Mouse (Mus musculus): Measurements from ENCODE around the gene Napsa. TPM values are rescaled to one million over a fixed set of nuclear protein-coding genes. Genes with fewer than 3 reads are reported as not detected.

Gene Napsa
- polyA plus RNA-seq, 1 experiment from 2014 or later: 4.7 TPM

GRCm38 (mm10) chr7:44614041-44614688, 42.0 kb downstream of the Napsa start:
- ATAC-seq (ENCODE audit: insufficient read depth) (0 out of 2 replicates have a peak, but pooled peaks have one; percentile 47), DNase-seq (peak; percentile 64)
- H3K4me2 ChIP-seq: peak overlapping the region; percentile 29
- no peaks in the 10 kb centered on the region; the same call in 1 of the 2 replicates for H3K4me1 ChIP-seq (ENCODE audit: insufficient read depth)
- no peaks in the 10 kb centered on the region for H3K9me3 ChIP-seq (ENCODE audit: low read depth, low read length)
- no peak overlapping the region for H3K9ac ChIP-seq
- 7% methylated on average over 20 of the region's 20 CpGs for WGBS
- peaks cover 10% of the 10 kb centered on the region; the same call in 1 of the 2 replicates for H3K27me3 ChIP-seq (ENCODE audit: insufficient read depth, low read length)
- no peak overlapping the region for H3K27ac ChIP-seq (ENCODE audit: low read depth)
- no peaks in the 10 kb centered on the region for H3K36me3 ChIP-seq (ENCODE audit: insufficient read depth)
- no peak overlapping the region for H3K4me3 ChIP-seq (ENCODE audit: low read depth, low read length)
- TF ChIP-seq CTCF (IDR thresholded peaks at IDR 0.05; ENCODE audit: low read depth): no peak

- Histone ChIP-seq H3K27me3 (ENCODE audit: insufficient read depth, low read length) (peaks cover 10% of the 10 kb centered on the region; the same call in 1 of the 2 replicates), H3K36me3 (ENCODE audit: insufficient read depth) (no peaks in the 10 kb centered on the region), H3K4me1 (ENCODE audit: insufficient read depth) (no peaks in the 10 kb centered on the region; the same call in 1 of the 2 replicates), H3K4me2 (no peak overlapping the region), H3K9me3 (ENCODE audit: low read depth, low read length) (no peaks in the 10 kb centered on the region), H3K4me3 (ENCODE audit: low read depth, low read length) (no peak overlapping the region), H3K27ac (ENCODE audit: low read depth) (no peak overlapping the region), H3K9ac (no peak overlapping the region)
- ATAC-seq (ENCODE audit: insufficient read depth) (no peak), DNase-seq (no peak)
- 14% methylated on average over 10 of the region's 10 CpGs for WGBS
- no peak for TF ChIP-seq CTCF (IDR thresholded peaks at IDR 0.05; ENCODE audit: low read depth)
Measured at GRCm38 (mm10) chr7:44615309-44615708, 43.1 kb downstream of the Napsa start.

- TF ChIP-seq CTCF (IDR thresholded peaks at IDR 0.05; ENCODE audit: low read depth): no peak
- no peak overlapping the region for H3K4me2 ChIP-seq
- DNase-seq (no peak), ATAC-seq (ENCODE audit: insufficient read depth) (no peak)
- peaks cover 10% of the 10 kb centered on the region; the same call in 1 of the 2 replicates for H3K27me3 ChIP-seq (ENCODE audit: insufficient read depth, low read length)
- no peak overlapping the region for H3K27ac ChIP-seq (ENCODE audit: low read depth)
- WGBS: 69% methylated on average over 14 of the region's 14 CpGs
- no peaks in the 10 kb centered on the region for H3K9me3 ChIP-seq (ENCODE audit: low read depth, low read length)
- no peaks in the 10 kb centered on the region; the same call in 1 of the 2 replicates for H3K4me1 ChIP-seq (ENCODE audit: insufficient read depth)
- no peak overlapping the region for H3K9ac ChIP-seq
- no peaks in the 10 kb centered on the region for H3K36me3 ChIP-seq (ENCODE audit: insufficient read depth)
- H3K4me3 ChIP-seq (ENCODE audit: low read depth, low read length): no peak overlapping the region
Measured at GRCm38 (mm10) chr7:44615987-44616386, 43.8 kb downstream of the Napsa start.

GRCm38 (mm10) chr7:44617059-44617458, 44.9 kb downstream of the Napsa start:
- H3K9me3 ChIP-seq (ENCODE audit: low read depth, low read length): no peaks in the 10 kb centered on the region
- H3K27me3 ChIP-seq (ENCODE audit: insufficient read depth, low read length): peaks cover 10% of the 10 kb centered on the region; the same call in 1 of the 2 replicates
- no peaks in the 10 kb centered on the region; the same call in 1 of the 2 replicates for H3K4me1 ChIP-seq (ENCODE audit: insufficient read depth)
- peak; percentile 35; the same call in 1 of the 2 replicates for TF ChIP-seq CTCF (IDR thresholded peaks at IDR 0.05; ENCODE audit: low read depth)
- H3K27ac ChIP-seq (ENCODE audit: low read depth): no peak overlapping the region
- no peak for DNase-seq
- no peaks in the 10 kb centered on the region for H3K36me3 ChIP-seq (ENCODE audit: insufficient read depth)
- no peak overlapping the region for H3K9ac ChIP-seq
- no peak overlapping the region for H3K4me2 ChIP-seq
- H3K4me3 ChIP-seq (ENCODE audit: low read depth, low read length): no peak overlapping the region
- WGBS: 72% methylated on average over 3 of the region's 3 CpGs
- ATAC-seq (ENCODE audit: insufficient read depth): no peak

- WGBS: 30% methylated on average over 18 of the region's 18 CpGs
- Histone ChIP-seq H3K4me2 (no peak overlapping the region), H3K9ac (no peak overlapping the region), H3K36me3 (ENCODE audit: insufficient read depth) (no peaks in the 10 kb centered on the region), H3K27me3 (ENCODE audit: insufficient read depth, low read length) (no peaks in the 10 kb centered on the region), H3K9me3 (ENCODE audit: low read depth, low read length) (no peaks in the 10 kb centered on the region), H3K4me3 (ENCODE audit: low read depth, low read length) (no peak overlapping the region), H3K4me1 (ENCODE audit: insufficient read depth) (no peaks in the 10 kb centered on the region), H3K27ac (ENCODE audit: low read depth) (no peak overlapping the region)
- ATAC-seq (ENCODE audit: insufficient read depth): no peak
- DNase-seq: peak; percentile 37
- no peak for TF ChIP-seq CTCF (IDR thresholded peaks at IDR 0.05; ENCODE audit: low read depth)
Measured at GRCm38 (mm10) chr7:44623714-44624542, 51.7 kb downstream of the Napsa start.

- DNase-seq (no peak), ATAC-seq (ENCODE audit: insufficient read depth) (no peak)
- H3K27ac ChIP-seq (ENCODE audit: low read depth): no peak overlapping the region
- H3K4me2 ChIP-seq: no peak overlapping the region
- no peak overlapping the region for H3K9ac ChIP-seq
- WGBS: 68% methylated on average over 3 of the region's 3 CpGs
- H3K36me3 ChIP-seq (ENCODE audit: insufficient read depth): no peaks in the 10 kb centered on the region
- no peaks in the 10 kb centered on the region for H3K4me1 ChIP-seq (ENCODE audit: insufficient read depth)
- H3K4me3 ChIP-seq (ENCODE audit: low read depth, low read length): no peak overlapping the region
- TF ChIP-seq CTCF (IDR thresholded peaks at IDR 0.05; ENCODE audit: low read depth): no peak
- no peaks in the 10 kb centered on the region for H3K27me3 ChIP-seq (ENCODE audit: insufficient read depth, low read length)
- H3K9me3 ChIP-seq (ENCODE audit: low read depth, low read length): no peaks in the 10 kb centered on the region
Measured at GRCm38 (mm10) chr7:44624543-44624826, 52.3 kb downstream of the Napsa start.

GRCm38 (mm10) chr7:44624828-44625227, 52.6 kb downstream of the Napsa start:
- Histone ChIP-seq H3K27ac (ENCODE audit: low read depth) (no peak overlapping the region), H3K9me3 (ENCODE audit: low read depth, low read length) (no peaks in the 10 kb centered on the region), H3K27me3 (ENCODE audit: insufficient read depth, low read length) (no peaks in the 10 kb centered on the region), H3K4me3 (ENCODE audit: low read depth, low read length) (no peak overlapping the region), H3K4me1 (ENCODE audit: insufficient read depth) (no peaks in the 10 kb centered on the region), H3K4me2 (no peak overlapping the region), H3K9ac (no peak overlapping the region), H3K36me3 (ENCODE audit: insufficient read depth) (no peaks in the 10 kb centered on the region)
- WGBS: 55% methylated on average over 14 of the region's 14 CpGs
- no peak for TF ChIP-seq CTCF (IDR thresholded peaks at IDR 0.05; ENCODE audit: low read depth)
- DNase-seq: no peak
- no peak for ATAC-seq (ENCODE audit: insufficient read depth)
